Mouse (Mus musculus): ENCODE results near the gene Ndufa5.
A peak's percentile ranks its signal among the peaks of the same experiment; 100 is the strongest.

Ndufa5 gene

DNA sequence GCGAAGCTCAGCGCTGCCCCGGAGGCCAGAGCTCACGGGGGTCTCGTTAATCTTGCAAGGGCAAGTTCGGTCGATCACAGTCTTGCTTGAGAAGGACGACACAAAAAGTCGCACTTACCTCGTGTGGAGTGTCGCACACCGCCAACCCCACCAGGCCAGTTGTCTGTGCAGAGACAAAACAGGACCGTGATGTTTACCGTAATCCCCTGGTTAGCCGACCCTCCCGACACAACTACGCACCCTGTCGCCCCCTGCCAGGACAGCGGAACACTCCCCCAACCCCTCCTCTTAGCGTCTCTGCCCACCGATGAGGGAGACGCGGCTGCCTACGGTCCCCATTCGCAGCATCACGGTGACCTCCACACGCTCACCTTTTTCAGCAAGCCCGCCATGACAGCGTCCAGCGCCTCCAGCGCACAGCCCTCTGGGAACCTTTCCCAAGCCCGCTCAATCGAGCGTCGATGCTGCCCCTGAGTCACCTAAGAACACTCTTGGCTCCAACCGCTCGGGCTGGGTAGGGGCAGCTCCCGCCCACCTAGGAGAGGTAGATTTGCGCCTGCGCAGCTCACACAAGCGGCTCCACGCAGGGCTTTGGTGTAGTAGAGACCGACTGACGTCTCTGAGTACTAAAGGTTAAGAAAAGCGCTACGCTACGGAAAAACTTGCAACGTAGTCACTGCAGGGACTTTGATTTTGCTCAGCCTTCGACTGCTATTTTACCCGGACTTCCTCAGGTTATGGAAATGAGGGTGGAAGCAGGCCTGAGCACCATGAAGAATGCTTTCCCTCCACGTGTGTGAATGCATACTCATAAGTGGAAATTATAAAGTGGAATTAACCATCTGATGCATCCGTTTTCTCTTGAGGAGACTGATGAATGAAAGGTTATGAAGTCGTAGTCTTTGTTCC is at the start of gene Ndufa5:
Gene Ndufa5 (minus strand): TSS at position 859 of the 909 bp plus-strand sequence.
- peak; percentile 96 for DNase-seq (ENCODE audit: low read depth, low spot score)

DNA sequence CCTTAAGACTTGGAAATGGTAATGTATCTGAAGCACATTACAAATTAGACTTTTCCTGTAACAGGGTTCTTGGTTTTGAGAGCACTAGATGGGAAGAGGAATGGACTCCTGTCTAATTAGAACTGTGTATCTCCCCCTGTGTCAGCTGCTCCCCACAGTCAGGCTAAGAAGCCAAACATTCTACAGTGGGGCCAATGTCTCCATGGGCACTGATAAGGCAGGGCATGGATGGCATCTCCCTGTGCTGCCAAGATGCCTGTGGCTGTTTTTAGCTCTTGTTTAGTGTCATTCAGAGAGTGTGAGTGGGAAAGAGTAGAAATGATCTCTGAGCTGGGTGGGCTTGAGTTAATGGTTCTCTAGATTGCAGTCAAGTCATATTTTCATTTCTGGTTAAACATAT is 45.5 kb upstream of the Ndufa5 start:
- no peak for DNase-seq (ENCODE audit: low read depth, low spot score)

DNA sequence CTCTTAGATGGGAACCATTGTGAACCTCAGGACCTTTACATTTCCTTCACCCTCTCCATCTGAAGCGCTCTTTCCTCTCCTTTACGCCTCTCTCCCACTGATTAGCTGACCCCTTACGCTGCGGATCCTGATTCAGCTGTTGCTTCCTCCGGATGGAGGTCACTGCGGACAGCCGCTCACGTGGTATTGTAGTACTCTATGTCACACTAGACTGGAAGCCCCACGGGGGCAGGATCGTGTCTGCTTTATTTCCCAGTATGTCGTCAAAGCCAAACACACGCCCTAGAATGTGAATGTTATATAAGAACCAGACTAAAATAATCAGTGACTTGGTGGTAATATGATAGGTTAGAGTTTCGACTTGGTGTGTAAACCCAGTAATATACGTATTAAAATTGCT is 44.6 kb upstream of the Ndufa5 start:
- no peak for DNase-seq (ENCODE audit: low read depth, low spot score)

DNA sequence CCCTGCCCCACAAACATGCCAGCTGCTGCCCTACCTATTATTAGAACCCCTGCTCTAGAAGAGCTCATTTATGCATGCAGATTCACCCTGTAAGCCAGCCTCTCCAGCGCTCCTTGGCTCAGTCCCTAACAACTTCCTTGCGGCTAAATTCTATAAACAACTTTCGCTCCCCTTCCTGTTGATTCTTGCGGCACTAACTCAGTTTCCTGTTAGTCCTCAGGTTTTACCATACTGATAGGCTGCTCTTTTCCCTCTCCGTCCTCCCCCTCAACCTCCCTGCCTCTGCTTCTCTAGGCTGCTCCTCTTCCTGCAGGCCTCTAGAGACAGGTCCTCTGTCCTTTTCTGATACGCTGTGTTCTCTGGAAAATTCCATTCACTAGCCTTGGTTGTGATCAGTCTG is 43.3 kb upstream of the Ndufa5 start:
- DNase-seq (ENCODE audit: low read depth, low spot score) = no peak

DNA sequence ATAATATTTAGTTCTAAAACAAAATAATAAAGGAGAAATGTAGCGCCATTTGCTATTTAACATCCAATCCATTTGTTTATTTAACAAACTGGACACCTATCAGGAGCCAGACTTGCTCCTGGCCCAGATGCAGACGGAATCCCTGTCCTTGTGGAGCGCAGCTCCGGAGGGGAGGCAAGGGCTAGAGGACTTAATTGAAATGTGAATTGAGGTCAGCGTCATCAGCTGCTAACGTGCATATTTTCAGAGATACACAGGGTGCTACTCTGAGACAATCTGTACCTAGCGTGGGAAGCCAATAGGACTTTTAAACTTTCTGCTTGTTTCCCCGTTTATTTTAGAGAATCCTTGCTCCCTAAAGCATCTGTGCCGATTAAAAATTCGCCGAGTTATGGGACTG is 42.5 kb upstream of the Ndufa5 start:
- DNase-seq (ENCODE audit: low read depth, low spot score) = no peak

DNA sequence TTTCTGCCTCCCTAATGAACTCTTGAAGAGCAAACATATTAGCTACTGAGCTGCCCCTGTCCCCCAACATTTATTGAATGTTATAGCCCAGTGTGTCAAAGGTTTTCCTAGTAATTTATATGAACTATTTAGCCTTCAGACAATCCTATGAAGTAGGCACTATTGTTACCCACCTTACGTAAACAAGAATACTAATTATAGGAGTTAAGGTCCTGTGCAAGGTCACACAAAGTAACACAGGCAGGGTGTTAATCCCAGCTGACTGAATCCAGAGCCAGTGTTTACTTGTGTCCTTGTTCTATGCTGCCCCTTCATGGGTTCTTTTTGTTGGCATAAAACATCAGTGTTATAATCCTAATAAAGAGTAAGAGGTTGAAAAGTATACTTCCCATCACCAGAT is 41.9 kb upstream of the Ndufa5 start:
- no peak for DNase-seq (ENCODE audit: low read depth, low spot score)

DNA sequence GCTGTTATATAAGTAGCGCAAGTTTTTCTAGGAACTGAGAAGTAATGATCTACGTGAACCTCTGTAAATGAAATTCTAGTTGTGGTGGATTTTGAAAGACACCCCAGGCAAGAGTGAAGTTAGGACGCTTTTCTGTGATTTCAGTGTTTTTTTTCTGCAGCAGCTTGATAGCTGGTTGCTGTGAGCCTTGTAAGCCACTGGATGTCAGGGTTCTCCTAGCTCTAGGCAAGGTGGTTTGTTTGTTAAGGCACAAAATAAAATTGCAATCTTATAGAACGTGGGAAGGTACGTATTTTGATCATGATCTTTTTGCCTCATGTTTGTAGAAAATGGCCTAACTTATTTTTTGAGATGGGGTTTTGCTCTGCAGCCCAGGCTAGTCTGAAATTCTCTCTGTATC is 41.1 kb upstream of the Ndufa5 start:
- DNase-seq (ENCODE audit: low read depth, low spot score) = no peak

DNA sequence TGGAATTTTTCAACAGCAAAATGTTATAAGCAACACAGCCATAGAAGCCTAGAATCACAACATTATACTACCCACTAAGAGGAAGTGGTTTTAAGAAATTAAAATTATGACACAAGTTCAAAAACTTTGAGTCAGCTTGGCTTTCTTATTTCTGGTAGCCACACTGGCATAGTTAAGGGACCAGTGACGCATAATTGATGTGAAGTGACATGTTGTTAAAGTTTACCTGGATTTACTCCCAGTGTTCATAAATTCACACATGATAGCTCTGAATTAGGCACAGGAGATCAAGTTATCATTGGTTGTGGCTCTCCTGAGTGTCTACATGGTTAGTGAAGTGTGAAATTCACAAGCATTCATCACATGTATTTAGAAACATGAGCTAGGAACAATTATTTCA is 37.1 kb upstream of the Ndufa5 start:
- DNase-seq (ENCODE audit: low read depth, low spot score) = no peak

DNA sequence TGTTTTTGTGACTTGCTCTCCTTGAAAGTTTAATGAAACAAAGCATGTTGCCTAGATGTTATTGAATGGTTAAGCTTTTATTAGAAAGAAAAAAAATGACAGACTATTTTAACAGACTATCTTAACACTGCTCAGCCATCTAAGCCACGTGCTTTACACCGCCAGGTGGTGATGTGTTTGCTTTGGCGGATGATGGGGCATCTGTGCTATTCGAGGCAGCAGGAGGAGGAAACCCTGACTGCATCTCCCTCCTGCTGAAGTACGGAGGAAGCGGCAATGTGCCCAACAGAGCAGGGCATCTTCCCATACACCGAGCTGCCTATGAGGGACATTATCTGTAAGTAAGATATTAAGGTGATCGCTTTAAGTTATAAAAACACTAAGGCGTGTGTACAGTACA is 36.3 kb upstream of the Ndufa5 start:
- no peak for DNase-seq (ENCODE audit: low read depth, low spot score)

DNA sequence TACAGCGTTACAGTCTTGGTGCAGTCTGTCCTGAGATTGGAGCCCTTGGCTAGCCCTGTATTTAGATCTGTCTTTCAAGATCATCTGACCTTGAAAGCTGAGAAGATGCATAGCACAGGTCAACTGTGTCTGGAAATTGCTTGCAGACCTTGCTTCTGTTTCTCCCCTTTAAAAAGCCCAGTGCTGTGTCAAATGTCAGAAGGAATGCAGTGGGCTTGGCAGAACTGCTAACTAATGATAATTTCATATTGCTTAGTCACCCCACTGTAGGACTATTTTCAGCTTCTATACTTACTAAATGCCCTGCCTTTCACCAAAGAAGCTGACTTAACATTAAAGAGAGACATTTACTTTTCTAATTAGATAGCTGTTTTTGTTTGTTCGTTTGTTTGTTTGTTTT is 27.7 kb upstream of the Ndufa5 start:
- DNase-seq (ENCODE audit: low read depth, low spot score) = no peak

DNA sequence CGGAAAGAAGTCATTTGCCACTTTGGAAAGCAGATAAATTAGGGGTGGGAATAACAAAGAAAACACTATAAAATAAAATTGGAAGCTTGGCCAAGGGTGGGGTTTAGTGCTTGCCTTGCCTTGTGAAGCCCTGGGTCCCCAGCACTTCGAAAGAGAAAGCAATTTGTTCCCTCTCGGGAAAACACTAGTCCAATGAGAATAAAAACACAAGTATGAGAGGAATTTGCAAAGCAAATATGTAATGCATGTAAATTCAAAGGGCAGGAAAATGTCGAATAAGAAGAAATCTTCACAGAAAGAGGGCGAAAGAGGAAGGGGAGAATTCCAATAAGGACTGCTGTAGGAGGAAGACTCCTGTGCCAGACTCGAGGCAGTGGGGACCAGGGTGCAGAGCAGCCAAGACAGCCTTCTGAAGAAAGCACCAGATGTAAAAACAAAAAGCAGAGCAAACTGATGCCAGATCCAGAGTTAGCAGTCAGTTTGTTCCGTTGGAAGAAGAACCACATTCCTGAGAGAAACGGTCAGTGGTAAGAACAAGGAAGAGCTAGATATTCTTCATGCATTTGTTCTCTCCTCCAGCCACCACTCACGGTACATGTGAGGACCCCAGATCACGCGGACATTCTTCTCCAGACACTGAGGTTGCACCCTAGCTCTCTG is 26.7 kb upstream of the Ndufa5 start:
- DNase-seq (ENCODE audit: low read depth, low spot score) = no peak

DNA sequence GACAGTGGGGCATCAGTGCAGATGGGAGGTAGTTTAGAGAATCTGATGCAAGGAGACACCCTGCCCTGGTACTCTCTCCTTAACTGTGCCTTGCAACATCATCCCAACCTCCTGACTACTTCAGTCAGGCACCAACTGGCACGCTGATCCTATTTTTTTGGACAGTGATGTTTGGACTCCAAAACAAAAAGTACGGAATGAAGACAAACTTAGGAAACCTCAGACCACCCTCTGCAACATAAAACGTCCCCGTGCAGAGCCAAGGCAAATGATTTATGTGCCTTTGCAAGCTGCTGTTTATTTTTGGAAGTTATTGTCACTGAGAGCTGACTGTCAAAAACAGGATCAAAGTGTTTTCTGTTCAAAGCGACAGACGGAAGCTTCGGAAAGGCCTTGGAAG is 24.2 kb upstream of the Ndufa5 start:
- DNase-seq (ENCODE audit: low read depth, low spot score) = no peak

DNA sequence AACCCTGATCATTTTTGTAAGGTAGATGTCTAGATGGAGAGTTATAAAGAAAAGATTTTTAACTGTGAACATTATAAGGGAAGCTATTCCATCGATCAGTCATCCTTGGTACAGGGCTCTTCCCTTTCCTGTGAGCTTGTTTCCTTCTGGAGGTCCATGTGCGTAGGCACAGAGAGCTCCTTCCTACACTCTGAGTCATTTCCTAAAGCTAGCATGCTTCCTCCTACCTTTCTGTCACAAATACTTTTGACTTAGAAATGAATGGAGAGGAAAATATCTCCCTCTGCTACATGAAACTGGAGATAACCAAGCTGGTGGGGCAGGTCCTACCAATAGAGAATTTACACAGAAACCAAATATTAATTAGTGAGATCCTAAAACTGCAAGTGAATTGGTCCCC is 22.0 kb upstream of the Ndufa5 start:
- DNase-seq (ENCODE audit: low read depth, low spot score) = no peak

DNA sequence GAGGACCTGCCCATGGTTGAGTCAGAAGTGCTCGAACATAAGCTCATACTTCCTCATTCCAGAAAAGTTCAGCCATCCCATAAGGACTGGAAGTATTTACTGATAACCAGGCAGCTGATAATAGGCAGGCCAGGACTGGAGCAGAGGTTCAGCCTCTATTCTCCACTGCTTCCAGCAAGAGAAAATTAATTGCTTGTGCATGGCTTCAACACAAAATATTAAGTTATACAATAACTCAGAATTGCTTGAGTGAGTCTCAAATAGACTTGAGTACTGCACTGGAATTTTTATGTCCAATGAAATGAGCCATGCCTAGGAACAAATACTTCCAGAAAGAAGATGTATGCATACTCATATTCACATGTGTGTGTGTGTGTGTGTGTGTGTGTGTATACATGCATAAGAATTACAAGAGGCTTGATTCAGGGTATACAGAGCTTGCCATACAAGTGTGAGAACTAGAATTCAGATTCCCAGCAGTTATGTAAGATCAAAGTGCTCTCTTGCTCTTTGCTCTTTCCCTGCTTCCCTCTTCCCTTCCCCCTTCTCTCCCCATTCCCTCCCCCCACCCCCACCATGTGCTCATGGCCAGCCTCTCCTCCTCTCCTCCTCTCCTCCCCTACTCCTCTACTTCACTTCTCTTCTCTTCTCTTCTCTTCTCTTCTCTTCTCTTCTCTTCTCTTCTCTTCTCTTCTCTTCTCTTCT is 19.1 kb upstream of the Ndufa5 start:
- DNase-seq (ENCODE audit: low read depth, low spot score) = no peak

DNA sequence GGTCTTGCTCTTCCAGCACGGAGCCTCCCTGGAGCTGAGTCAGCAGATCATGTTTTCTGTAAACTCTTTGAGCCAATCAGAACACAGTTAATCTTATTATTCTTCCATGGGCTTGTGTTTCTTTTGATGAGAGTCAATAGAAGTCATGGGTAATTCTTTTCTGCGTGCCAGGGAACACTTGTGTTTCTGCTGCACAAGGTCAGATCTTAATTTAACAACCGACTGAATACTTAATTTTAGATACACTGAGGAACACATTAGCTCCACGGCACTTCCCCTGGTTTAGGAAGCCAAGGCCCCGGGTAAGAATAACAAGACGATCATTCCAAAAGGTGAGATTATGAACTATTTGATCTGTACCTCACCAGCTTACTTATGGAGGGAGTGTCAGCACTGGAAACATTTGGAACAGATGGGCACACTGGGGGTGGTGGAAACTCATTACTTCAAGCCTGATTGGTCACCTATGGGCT is 15.3 kb upstream of the Ndufa5 start:
- no peak for DNase-seq (ENCODE audit: low read depth, low spot score)

DNA sequence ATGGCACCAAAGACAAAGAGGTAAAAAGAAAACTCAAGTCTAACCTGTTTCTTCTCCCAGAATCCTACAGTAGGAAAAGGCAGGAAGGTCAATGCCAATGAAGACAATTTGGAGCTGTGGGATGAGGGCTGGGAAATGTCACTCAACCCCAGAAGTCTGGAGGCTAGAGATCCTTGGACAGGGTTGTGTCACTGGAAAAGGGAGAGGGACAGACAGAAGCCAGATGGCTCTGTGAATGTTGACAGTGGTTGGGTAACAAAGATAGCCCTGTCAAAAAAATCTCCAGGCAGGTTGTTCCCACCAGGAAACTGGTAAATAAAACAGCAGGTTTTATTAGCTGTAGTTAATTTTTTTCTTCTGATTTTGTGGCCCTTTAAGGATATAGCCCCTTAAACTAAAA is 14.6 kb upstream of the Ndufa5 start:
- DNase-seq (ENCODE audit: low read depth, low spot score) = no peak

DNA sequence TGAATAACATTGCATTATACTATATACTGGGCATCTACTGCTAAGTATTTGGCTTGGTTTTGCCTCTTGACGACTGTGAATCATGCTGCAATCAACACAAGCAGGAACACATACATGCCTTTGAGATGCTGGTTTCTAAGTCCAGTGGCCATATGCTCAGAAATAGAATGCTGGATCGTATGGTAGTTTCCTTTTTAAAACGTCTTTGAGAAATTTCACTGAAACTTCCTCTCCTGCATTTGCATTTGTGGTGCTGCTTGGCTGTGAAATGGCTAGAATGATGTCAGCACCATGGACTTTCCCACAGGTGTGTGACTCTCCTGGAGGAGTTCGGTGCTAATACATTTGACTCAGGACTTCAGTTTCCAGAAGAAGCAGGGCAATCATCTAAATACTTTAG is 12.3 kb upstream of the Ndufa5 start:
- DNase-seq (ENCODE audit: low read depth, low spot score) = no peak

DNA sequence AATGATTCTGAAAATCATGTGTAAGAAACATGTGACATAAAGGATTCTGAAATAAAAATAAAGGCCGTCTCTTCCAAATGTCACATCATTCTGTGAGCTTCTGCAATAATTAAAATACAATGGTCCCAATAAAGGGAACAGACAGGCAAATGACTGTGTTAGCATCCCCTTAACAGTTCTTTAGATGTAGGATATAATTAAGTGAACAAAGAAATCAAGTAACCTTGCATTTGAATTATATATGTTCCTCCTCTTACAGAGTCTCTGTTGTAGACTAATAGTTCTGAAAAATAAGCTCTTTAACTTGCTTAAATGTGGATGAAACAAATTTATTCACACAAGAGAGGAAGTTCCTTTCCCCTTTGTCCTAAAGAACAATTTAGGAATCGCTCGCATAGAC is 10.6 kb upstream of the Ndufa5 start:
- DNase-seq (ENCODE audit: low read depth, low spot score) = no peak

DNA sequence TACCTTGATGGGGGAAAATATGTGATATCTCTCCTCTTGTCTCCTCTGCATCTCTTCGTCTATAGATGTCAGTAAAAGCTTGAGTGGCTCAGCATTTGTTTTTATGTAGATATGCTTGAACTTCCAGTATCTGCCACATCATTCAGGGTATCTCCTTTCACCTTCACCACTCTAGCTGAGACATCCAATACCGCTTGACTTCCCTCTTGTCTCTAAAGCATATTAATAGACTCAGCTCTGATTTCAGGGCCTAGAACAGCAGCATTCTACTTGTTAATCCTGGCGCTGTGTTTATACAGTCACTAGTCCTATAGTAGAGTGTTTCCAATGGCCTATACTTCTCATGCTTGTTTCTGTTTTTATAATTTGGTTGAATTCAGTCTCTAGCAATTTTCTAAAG is 5.0 kb upstream of the Ndufa5 start:
- DNase-seq (ENCODE audit: low read depth, low spot score) = no peak

DNA sequence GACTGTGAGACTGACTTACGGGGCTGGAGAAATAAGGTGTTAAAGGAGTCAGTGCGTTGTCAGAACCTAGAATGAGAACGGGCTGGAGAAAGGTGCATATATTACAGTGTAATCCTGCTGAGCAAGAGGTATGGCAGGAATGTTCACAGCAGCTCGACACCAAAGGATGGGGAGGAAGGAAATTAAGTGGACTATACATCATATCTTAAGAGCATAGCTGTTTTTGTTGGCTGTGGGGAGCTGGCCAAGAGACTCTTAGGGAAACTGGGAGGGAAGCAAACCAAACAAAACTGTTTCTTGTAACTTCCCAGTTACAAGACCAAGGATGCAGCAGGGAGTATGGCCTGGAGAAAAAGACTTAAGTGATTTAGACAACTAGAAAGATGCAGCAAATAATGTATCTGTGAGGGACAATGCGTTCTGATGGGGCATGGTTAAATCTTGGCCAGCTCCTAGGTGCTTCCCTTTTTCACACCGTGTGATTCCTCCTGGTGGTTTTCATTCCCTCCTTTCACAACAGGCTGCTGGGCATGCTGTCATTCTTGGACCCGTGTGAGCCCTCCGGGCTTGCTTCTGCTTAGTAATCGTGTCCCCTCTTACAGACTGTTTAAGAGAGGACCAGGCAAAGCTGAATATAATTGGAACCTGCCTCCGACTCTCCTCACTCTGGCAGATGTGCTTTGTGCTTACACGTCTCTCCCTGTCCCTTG is 3.1 kb upstream of the Ndufa5 start:
- DNase-seq (ENCODE audit: low read depth, low spot score) = no peak

DNA sequence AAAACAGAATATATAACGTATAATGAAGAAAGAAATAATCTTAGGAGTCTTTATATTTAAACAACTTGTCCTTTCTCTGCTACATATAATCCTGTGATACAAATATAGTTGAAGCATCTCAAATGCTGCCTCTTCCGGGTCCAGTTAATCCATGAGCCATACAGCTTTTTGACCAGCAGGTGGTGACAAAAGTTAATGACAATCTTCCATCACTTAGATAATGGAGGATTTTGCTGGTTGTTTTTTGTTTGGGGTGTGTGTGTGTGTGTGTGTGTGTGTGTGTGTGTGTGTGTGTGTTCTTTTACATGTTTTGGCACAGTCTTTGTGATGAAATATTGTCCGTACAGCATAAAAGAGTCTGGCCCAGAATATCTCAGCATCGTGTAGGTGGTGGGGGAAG is 2.4 kb upstream of the Ndufa5 start:
- peak; percentile 43 for DNase-seq (ENCODE audit: low read depth, low spot score)

DNA sequence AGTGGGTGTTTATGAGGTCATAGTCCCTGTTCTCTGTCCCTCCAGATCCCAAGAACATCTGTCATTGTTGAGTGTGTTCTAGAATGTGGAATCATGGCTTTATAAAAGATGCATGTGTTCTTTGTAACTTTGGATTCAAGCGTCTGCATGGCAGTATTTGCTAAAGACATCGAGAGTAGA is 141 bp upstream of the Ndufa5 start, which contains the start of gene Asb15:
Gene Asb15 (plus strand): TSS at position 81 of the 180 bp plus-strand sequence.
- no peak for DNase-seq (ENCODE audit: low read depth, low spot score)

All from retina, postnatal 7 days (tissue).